Mouse (Mus musculus) CH12F3 (cell line): ENCODE measurements around the gene Unk.
"Not testable (repeated sequence)": the region's sequence is repeated elsewhere in the genome, so short reads cannot be mapped to it uniquely, and the experiment has no call there.

Experiments
- in situ Hi-C: fragments of 300-500 bp; cut with MboI; formaldehyde crosslinking; loops from 2 replicates; pipeline ENCODE4 v1.14.3; 2020; ENCODE audit warnings: low sequenced_read_pairs

Gene Unk

GRCm38 (mm10) chr11:116009661-116010060, 20.5 kb upstream of the Unk start:
- in situ Hi-C loops, result no loop called here

GRCm38 (mm10) chr11:116010146-116010545, 20.0 kb upstream of the Unk start:
- in situ Hi-C loops, result no loop called here

- in situ Hi-C loops, result no loop called here
Observed at GRCm38 (mm10) chr11:116010948-116011347, 19.2 kb upstream of the Unk start.

GRCm38 (mm10) chr11:116011529-116012261, 18.4 kb upstream of the Unk start:
- in situ Hi-C loops, result no loop called here

- in situ Hi-C loops, result no loop called here
Observed at GRCm38 (mm10) chr11:116012262-116012947, 17.7 kb upstream of the Unk start, which contains the start of gene Galk1. Galk1 (minus strand) TSS chr11:116012719.

- in situ Hi-C loops, result no loop called here
Observed at GRCm38 (mm10) chr11:116014821-116015220, 15.3 kb upstream of the Unk start.

GRCm38 (mm10) chr11:116018106-116018505, 12.0 kb upstream of the Unk start:
- in situ Hi-C loops, result no loop called here

- in situ Hi-C loops, result not testable (repeated sequence)
Observed at GRCm38 (mm10) chr11:116018867-116019266, 11.3 kb upstream of the Unk start.

GRCm38 (mm10) chr11:116019360-116019791, 10.7 kb upstream of the Unk start:
- in situ Hi-C loops, result no loop called here

- in situ Hi-C loops, result no loop called here
Observed at GRCm38 (mm10) chr11:116019976-116020411, 10.1 kb upstream of the Unk start.

- in situ Hi-C loops, result no loop called here
Observed at GRCm38 (mm10) chr11:116020519-116020922, 9.6 kb upstream of the Unk start.

- in situ Hi-C loops, result no loop called here
Observed at GRCm38 (mm10) chr11:116021328-116022220, 8.5 kb upstream of the Unk start.

- in situ Hi-C loops, result no loop called here
Observed at GRCm38 (mm10) chr11:116022256-116022780, 7.8 kb upstream of the Unk start.

GRCm38 (mm10) chr11:116023074-116023770, 6.9 kb upstream of the Unk start:
- in situ Hi-C loops, result not testable (repeated sequence)

- in situ Hi-C loops, result no loop called here
Observed at GRCm38 (mm10) chr11:116023771-116024355, 6.3 kb upstream of the Unk start.

- in situ Hi-C loops, result no loop called here
Observed at GRCm38 (mm10) chr11:116024356-116024808, 5.7 kb upstream of the Unk start.

GRCm38 (mm10) chr11:116025056-116025845, 4.9 kb upstream of the Unk start:
- in situ Hi-C loops, result no loop called here

GRCm38 (mm10) chr11:116027756-116028155, 2.4 kb upstream of the Unk start, which contains the start of gene H3f3b:
H3f3b (minus strand) TSS chr11:116027962.
- in situ Hi-C loops, result no loop called here
